ENCODE assay signal across 12 mouse cellular contexts in genomic region chr7:132699165-132699564, GRCm38 (mm10).
"Had no signal": no experiment of that assay in that cellular context is flagged by ENCODE, and none has a peak within 500 bp of the region (broad histone marks: within the 10 kb centered on the region; RNA-seq: fewer than 3 reads in every experiment).

No protein-coding gene starts in this region.

- H3K4me2 ChIP-seq: limb, embryonic 12.5 days; midbrain, embryonic 13.5 days had no signal

- H3K27ac ChIP-seq: limb, embryonic 12.5 days; liver, embryonic 14.5 days; midbrain, embryonic 13.5 days; stomach, postnatal 0 days had no signal

- H3K9ac ChIP-seq: limb, embryonic 12.5 days; liver, embryonic 14.5 days; midbrain, embryonic 13.5 days had no signal

- DNase-seq: kidney, adult 18-20 months; kidney, postnatal 10 days; kidney, postnatal 4 days; liver; lung, adult 2 months; lung, postnatal 36 days; thymus, adult 18-20 months had no signal

- H3K27me3 ChIP-seq: limb, embryonic 12.5 days; midbrain, embryonic 13.5 days had no signal

- H3K4me1 ChIP-seq: midbrain, embryonic 13.5 days had no signal

- ATAC-seq: lung, postnatal 0 days; midbrain, embryonic 13.5 days had no signal

- H3K36me3 ChIP-seq: limb, embryonic 12.5 days had no signal

- H3K4me3 ChIP-seq: limb, embryonic 12.5 days; midbrain, embryonic 13.5 days had no signal
